Mouse (Mus musculus): ENCODE measurements around the gene Tssk6. TPM values are rescaled to one million over a fixed set of nuclear protein-coding genes. Genes with fewer than 3 reads are reported as not detected.

The Tssk6 gene
- polyA plus RNA-seq, 1 experiment from 2014 or later = 1.6 TPM

- no peak overlapping the region for H3K4me3 ChIP-seq (ENCODE audit: low read depth, low read length)
- H3K4me1 ChIP-seq (ENCODE audit: control insufficient read depth, low read depth, low read length) = peaks cover 53% of the 10 kb centered on the region
- no peak overlapping the region for H3K9ac ChIP-seq (ENCODE audit: low read depth, low read length)
- 50% methylated on average over 1 of the region's 1 CpGs for WGBS (ENCODE audit: insufficient replicate concordance)
- H3K4me2 ChIP-seq (ENCODE audit: low read depth, low read length) = no peak overlapping the region
- H3K27ac ChIP-seq (ENCODE audit: low read length) = no peak overlapping the region
- no peaks in the 10 kb centered on the region for H3K27me3 ChIP-seq (ENCODE audit: control insufficient read depth, insufficient read depth, low read depth, low read length)
- H3K9me3 ChIP-seq (replicated peaks; ENCODE audit: control insufficient read depth, low read length) = no peaks in the 10 kb centered on the region
- peaks cover 23% of the 10 kb centered on the region for H3K36me3 ChIP-seq (ENCODE audit: control insufficient read depth, insufficient read depth)
- ATAC-seq (ENCODE audit: low read depth) = peak; percentile 28; the same call in 1 of the 2 replicates
Measured at GRCm38 (mm10) chr8:69919010-69919409, 17.0 kb downstream of the Tssk6 start.

GRCm38 (mm10) chr8:69919876-69920662 lies 18.1 kb downstream of the Tssk6 start:
- peak overlapping the region; percentile 21 for H3K4me3 ChIP-seq (ENCODE audit: low read depth, low read length)
- peak overlapping the region; percentile 49 for H3K4me2 ChIP-seq (ENCODE audit: low read depth, low read length)
- peak overlapping the region; percentile 78 for H3K27ac ChIP-seq (ENCODE audit: low read length)
- no peaks in the 10 kb centered on the region for H3K27me3 ChIP-seq (ENCODE audit: control insufficient read depth, insufficient read depth, low read depth, low read length)
- H3K4me1 ChIP-seq (ENCODE audit: control insufficient read depth, low read depth, low read length) = peaks cover 63% of the 10 kb centered on the region
- H3K9me3 ChIP-seq (replicated peaks; ENCODE audit: control insufficient read depth, low read length) = no peaks in the 10 kb centered on the region
- ATAC-seq (ENCODE audit: low read depth) = peak; percentile 80
- peaks cover 14% of the 10 kb centered on the region for H3K36me3 ChIP-seq (ENCODE audit: control insufficient read depth, insufficient read depth)
- peak overlapping the region; percentile 37 for H3K9ac ChIP-seq (ENCODE audit: low read depth, low read length)
- 26% methylated on average over 11 of the region's 11 CpGs for WGBS (ENCODE audit: insufficient replicate concordance)

- H3K9ac ChIP-seq (ENCODE audit: low read depth, low read length) = no peak overlapping the region; the same call in 1 of the 2 replicates
- 82% methylated on average over 2 of the region's 2 CpGs for WGBS (ENCODE audit: insufficient replicate concordance)
- no peak for ATAC-seq (ENCODE audit: low read depth)
- H3K4me2 ChIP-seq (ENCODE audit: low read depth, low read length) = peak overlapping the region; percentile 49; the same call in 1 of the 2 replicates
- peaks cover 64% of the 10 kb centered on the region for H3K4me1 ChIP-seq (ENCODE audit: control insufficient read depth, low read depth, low read length)
- H3K9me3 ChIP-seq (replicated peaks; ENCODE audit: control insufficient read depth, low read length) = no peaks in the 10 kb centered on the region
- peak overlapping the region; percentile 78; the same call in 1 of the 2 replicates for H3K27ac ChIP-seq (ENCODE audit: low read length)
- H3K27me3 ChIP-seq (ENCODE audit: control insufficient read depth, insufficient read depth, low read depth, low read length) = no peaks in the 10 kb centered on the region
- H3K4me3 ChIP-seq (ENCODE audit: low read depth, low read length) = no peak overlapping the region
- H3K36me3 ChIP-seq (ENCODE audit: control insufficient read depth, insufficient read depth) = peaks cover 9% of the 10 kb centered on the region
Measured at GRCm38 (mm10) chr8:69921141-69921540, 19.2 kb downstream of the Tssk6 start.

- Histone ChIP-seq H3K9me3 (replicated peaks; ENCODE audit: control insufficient read depth, low read length) (no peaks in the 10 kb centered on the region), H3K36me3 (ENCODE audit: control insufficient read depth, insufficient read depth) (no peaks in the 10 kb centered on the region), H3K4me3 (ENCODE audit: low read depth, low read length) (no peak overlapping the region), H3K27ac (ENCODE audit: low read length) (peak overlapping the region; percentile 8), H3K9ac (ENCODE audit: low read depth, low read length) (no peak overlapping the region), H3K27me3 (ENCODE audit: control insufficient read depth, insufficient read depth, low read depth, low read length) (no peaks in the 10 kb centered on the region), H3K4me2 (ENCODE audit: low read depth, low read length) (peak overlapping the region; percentile 4; the same call in 1 of the 2 replicates), H3K4me1 (ENCODE audit: control insufficient read depth, low read depth, low read length) (peaks cover 58% of the 10 kb centered on the region)
- WGBS (ENCODE audit: insufficient replicate concordance) = 15% methylated on average over 1 of the region's 1 CpGs
- ATAC-seq (ENCODE audit: low read depth) = 0 out of 2 replicates have a peak, but pooled peaks have one; percentile 26
Measured at GRCm38 (mm10) chr8:69923986-69924385, 22.0 kb downstream of the Tssk6 start.

- Histone ChIP-seq H3K9ac (ENCODE audit: low read depth, low read length) (no peak overlapping the region), H3K4me3 (ENCODE audit: low read depth, low read length) (no peak overlapping the region), H3K36me3 (ENCODE audit: control insufficient read depth, insufficient read depth) (no peaks in the 10 kb centered on the region), H3K4me2 (ENCODE audit: low read depth, low read length) (no peak overlapping the region), H3K27me3 (ENCODE audit: control insufficient read depth, insufficient read depth, low read depth, low read length) (no peaks in the 10 kb centered on the region), H3K9me3 (replicated peaks; ENCODE audit: control insufficient read depth, low read length) (no peaks in the 10 kb centered on the region), H3K27ac (ENCODE audit: low read length) (no peak overlapping the region), H3K4me1 (ENCODE audit: control insufficient read depth, low read depth, low read length) (peaks cover 29% of the 10 kb centered on the region)
- ATAC-seq (ENCODE audit: low read depth) = no peak
Measured at GRCm38 (mm10) chr8:69926901-69927300, 24.9 kb downstream of the Tssk6 start.

- Histone ChIP-seq H3K9ac (ENCODE audit: low read depth, low read length) (no peak overlapping the region), H3K4me3 (ENCODE audit: low read depth, low read length) (no peak overlapping the region), H3K27me3 (ENCODE audit: control insufficient read depth, insufficient read depth, low read depth, low read length) (no peaks in the 10 kb centered on the region), H3K9me3 (replicated peaks; ENCODE audit: control insufficient read depth, low read length) (no peaks in the 10 kb centered on the region), H3K4me1 (ENCODE audit: control insufficient read depth, low read depth, low read length) (peaks cover 17% of the 10 kb centered on the region), H3K36me3 (ENCODE audit: control insufficient read depth, insufficient read depth) (peaks cover 3% of the 10 kb centered on the region; the same call in 1 of the 2 replicates), H3K4me2 (ENCODE audit: low read depth, low read length) (no peak overlapping the region), H3K27ac (ENCODE audit: low read length) (no peak overlapping the region)
- WGBS (ENCODE audit: insufficient replicate concordance) = 29% methylated on average over 2 of the region's 2 CpGs
- no peak for ATAC-seq (ENCODE audit: low read depth)
Measured at GRCm38 (mm10) chr8:69933811-69934210, 31.8 kb downstream of the Tssk6 start.

- WGBS (ENCODE audit: insufficient replicate concordance) = 78% methylated on average over 5 of the region's 5 CpGs
- H3K36me3 ChIP-seq (ENCODE audit: control insufficient read depth, insufficient read depth) = peaks cover 3% of the 10 kb centered on the region; the same call in 1 of the 2 replicates
- peaks cover 21% of the 10 kb centered on the region for H3K4me1 ChIP-seq (ENCODE audit: control insufficient read depth, low read depth, low read length)
- no peaks in the 10 kb centered on the region for H3K9me3 ChIP-seq (replicated peaks; ENCODE audit: control insufficient read depth, low read length)
- no peaks in the 10 kb centered on the region for H3K27me3 ChIP-seq (ENCODE audit: control insufficient read depth, insufficient read depth, low read depth, low read length)
- H3K4me2 ChIP-seq (ENCODE audit: low read depth, low read length) = no peak overlapping the region
- no peak overlapping the region for H3K9ac ChIP-seq (ENCODE audit: low read depth, low read length)
- ATAC-seq (ENCODE audit: low read depth) = no peak
- no peak overlapping the region for H3K27ac ChIP-seq (ENCODE audit: low read length)
- no peak overlapping the region for H3K4me3 ChIP-seq (ENCODE audit: low read depth, low read length)
Measured at GRCm38 (mm10) chr8:69934582-69934981, 32.6 kb downstream of the Tssk6 start.

GRCm38 (mm10) chr8:69935431-69935830 lies 33.4 kb downstream of the Tssk6 start:
- Histone ChIP-seq H3K9ac (ENCODE audit: low read depth, low read length) (no peak overlapping the region), H3K4me1 (ENCODE audit: control insufficient read depth, low read depth, low read length) (peaks cover 29% of the 10 kb centered on the region), H3K4me2 (ENCODE audit: low read depth, low read length) (no peak overlapping the region), H3K27ac (ENCODE audit: low read length) (no peak overlapping the region), H3K27me3 (ENCODE audit: control insufficient read depth, insufficient read depth, low read depth, low read length) (no peaks in the 10 kb centered on the region), H3K9me3 (replicated peaks; ENCODE audit: control insufficient read depth, low read length) (no peaks in the 10 kb centered on the region), H3K36me3 (ENCODE audit: control insufficient read depth, insufficient read depth) (peaks cover 3% of the 10 kb centered on the region; the same call in 1 of the 2 replicates), H3K4me3 (ENCODE audit: low read depth, low read length) (no peak overlapping the region)
- ATAC-seq (ENCODE audit: low read depth) = no peak
- WGBS (ENCODE audit: insufficient replicate concordance) = 88% methylated on average over 3 of the region's 3 CpGs

GRCm38 (mm10) chr8:69936050-69936794 lies 34.2 kb downstream of the Tssk6 start:
- no peak overlapping the region for H3K9ac ChIP-seq (ENCODE audit: low read depth, low read length)
- WGBS (ENCODE audit: insufficient replicate concordance) = 71% methylated on average over 7 of the region's 7 CpGs
- ATAC-seq (ENCODE audit: low read depth) = peak; percentile 22; the same call in 1 of the 2 replicates
- H3K4me2 ChIP-seq (ENCODE audit: low read depth, low read length) = no peak overlapping the region
- H3K27me3 ChIP-seq (ENCODE audit: control insufficient read depth, insufficient read depth, low read depth, low read length) = no peaks in the 10 kb centered on the region
- peaks cover 3% of the 10 kb centered on the region; the same call in 1 of the 2 replicates for H3K36me3 ChIP-seq (ENCODE audit: control insufficient read depth, insufficient read depth)
- no peak overlapping the region for H3K27ac ChIP-seq (ENCODE audit: low read length)
- peaks cover 30% of the 10 kb centered on the region for H3K4me1 ChIP-seq (ENCODE audit: control insufficient read depth, low read depth, low read length)
- no peak overlapping the region for H3K4me3 ChIP-seq (ENCODE audit: low read depth, low read length)
- no peaks in the 10 kb centered on the region for H3K9me3 ChIP-seq (replicated peaks; ENCODE audit: control insufficient read depth, low read length)
